31 mouse cellular contexts compared by ENCODE assay signal in genomic region chr7:27203730-27204449, GRCm38 (mm10). TPM values are rescaled to one million over a fixed set of nuclear protein-coding genes. Genes with fewer than 3 reads are reported as not detected.
DNase-seq lines count a peak whose midpoint lies in the region; ATAC-seq and TF ChIP-seq lines count a peak whose summit lies in the region.
"Had no signal": no experiment of that assay in that cellular context is flagged by ENCODE, and none has a peak within 500 bp of the region (broad histone marks: within the 10 kb centered on the region; RNA-seq: fewer than 3 reads in every experiment).

No protein-coding gene starts in this region.

- no peaks in the 10 kb centered on the region for H3K9me3 ChIP-seq in intestine, embryonic 16.5 days (ENCODE audit: control insufficient read depth, low read length)
- no peaks in the 10 kb centered on the region for H3K9me3 ChIP-seq in intestine, postnatal 0 days (ENCODE audit: control insufficient read depth)
- H3K9me3 ChIP-seq in kidney, embryonic 14.5 days (ENCODE audit: control insufficient read depth, low read length) = no peaks in the 10 kb centered on the region
- H3K9me3 ChIP-seq: forebrain, embryonic 10.5 days; G1E; heart, embryonic 13.5 days; hindbrain, embryonic 12.5 days; lung, embryonic 15.5 days; megakaryocyte, embryonic 14.5 days; midbrain, embryonic 15.5 days; neural tube, embryonic 12.5 days had no signal

- ATAC-seq in intestine, embryonic 16.5 days = 0 out of 2 replicates have a peak, but pooled peaks have one; percentile 21
- ATAC-seq in intestine, postnatal 0 days = no peak
- ATAC-seq in kidney, embryonic 14.5 days (ENCODE audit: low FRiP score, low TSS enrichment) = no peak
- ATAC-seq: forebrain, postnatal 0 days; midbrain, embryonic 15.5 days; Patski had no signal

- H3K4me1 ChIP-seq in intestine, embryonic 16.5 days (ENCODE audit: control insufficient read depth, insufficient read depth, low read length) = no peaks in the 10 kb centered on the region
- H3K4me1 ChIP-seq in intestine, postnatal 0 days (replicated peaks; ENCODE audit: control insufficient read depth, insufficient read depth, low read length) = peaks cover 4% of the 10 kb centered on the region; the same call in 1 of the 2 replicates
- no peaks in the 10 kb centered on the region for H3K4me1 ChIP-seq in kidney, embryonic 14.5 days (ENCODE audit: control insufficient read depth, insufficient read depth, low read length)
- H3K4me1 ChIP-seq: forebrain, embryonic 10.5 days; heart, embryonic 13.5 days; hindbrain, embryonic 12.5 days; lung, embryonic 15.5 days; midbrain, embryonic 15.5 days; neural tube, embryonic 12.5 days had no signal

- TF ChIP-seq CTCF in intestine, postnatal 0 days (IDR thresholded peaks at IDR 0.05; ENCODE audit: low read depth) = no peak

- no peak overlapping the region for H3K4me3 ChIP-seq in intestine, embryonic 16.5 days (ENCODE audit: low read length)
- no peak overlapping the region for H3K4me3 ChIP-seq in intestine, postnatal 0 days (ENCODE audit: low read depth, low read length)
- no peak overlapping the region for H3K4me3 ChIP-seq in kidney, embryonic 14.5 days (ENCODE audit: low read length)
- H3K4me3 ChIP-seq: forebrain, embryonic 10.5 days; heart, adult 2 months; heart, embryonic 13.5 days; hindbrain, embryonic 12.5 days; left cerebral cortex, adult 2 months; lung, embryonic 15.5 days; megakaryocyte, embryonic 14.5 days; midbrain, embryonic 15.5 days; neural tube, embryonic 12.5 days had no signal

- H3K27me3 ChIP-seq in intestine, embryonic 16.5 days (replicated peaks; ENCODE audit: control insufficient read depth, insufficient read depth, low read length) = no peaks in the 10 kb centered on the region
- H3K27me3 ChIP-seq in intestine, postnatal 0 days (replicated peaks; ENCODE audit: control insufficient read depth, insufficient read depth, low read length) = no peaks in the 10 kb centered on the region
- H3K27me3 ChIP-seq in kidney, embryonic 14.5 days (ENCODE audit: control insufficient read depth, insufficient read depth, low read length) = no peaks in the 10 kb centered on the region
- H3K27me3 ChIP-seq: CH12.LX; heart, embryonic 13.5 days; hindbrain, embryonic 12.5 days; lung, embryonic 15.5 days; megakaryocyte, embryonic 14.5 days; midbrain, embryonic 15.5 days; neural tube, embryonic 12.5 days; Patski had no signal

- DNase-seq in kidney, postnatal 25 days = peak; percentile 51 to 69
- peak; percentile 64 for DNase-seq in cerebellum, adult 9-10 months
- peak; percentile 64 to 73 for DNase-seq in cerebellum, postnatal 25 days
- DNase-seq in layer of hippocampus, adult 11-12 months (ENCODE audit: low spot score) = no peak
- DNase-seq: B cell, adult 2 months; forebrain, postnatal 0 days; gastrocnemius, postnatal 25 days; heart, adult 2 months; heart, postnatal 14 days; lung, postnatal 36 days; retina, postnatal 1 day; right cerebral cortex, postnatal 25 days; spleen, adult 18-20 months; thymus, postnatal 4 days had no signal

- no peak overlapping the region for H3K4me2 ChIP-seq in intestine, embryonic 16.5 days (ENCODE audit: low read depth, low read length)
- no peak overlapping the region for H3K4me2 ChIP-seq in intestine, postnatal 0 days (replicated peaks; ENCODE audit: low read depth)
- H3K4me2 ChIP-seq in kidney, embryonic 14.5 days (replicated peaks; ENCODE audit: low read depth, low read length) = no peak overlapping the region
- H3K4me2 ChIP-seq: heart, embryonic 13.5 days; hindbrain, embryonic 12.5 days; lung, embryonic 15.5 days; midbrain, embryonic 15.5 days; neural tube, embryonic 12.5 days had no signal

- no peak overlapping the region for H3K27ac ChIP-seq in intestine, embryonic 16.5 days (ENCODE audit: low read length)
- no peak overlapping the region for H3K27ac ChIP-seq in intestine, postnatal 0 days (ENCODE audit: low read depth, low read length)
- no peak overlapping the region for H3K27ac ChIP-seq in kidney, embryonic 14.5 days (ENCODE audit: low read depth, low read length)
- H3K27ac ChIP-seq: forebrain, embryonic 10.5 days; heart, adult 2 months; heart, embryonic 13.5 days; hindbrain, embryonic 12.5 days; left cerebral cortex, adult 2 months; liver, embryonic 14.5 days; lung, embryonic 15.5 days; midbrain, embryonic 15.5 days; neural tube, embryonic 12.5 days had no signal

- no peak overlapping the region for H3K9ac ChIP-seq in intestine, embryonic 16.5 days (ENCODE audit: low read depth, low read length)
- H3K9ac ChIP-seq in intestine, postnatal 0 days (ENCODE audit: low read depth, low read length) = no peak overlapping the region
- no peak overlapping the region for H3K9ac ChIP-seq in kidney, embryonic 14.5 days (ENCODE audit: low read depth, low read length)
- H3K9ac ChIP-seq: forebrain, postnatal 0 days; heart, embryonic 13.5 days; hindbrain, embryonic 12.5 days; liver, embryonic 14.5 days; lung, embryonic 15.5 days; midbrain, embryonic 15.5 days; neural tube, embryonic 12.5 days had no signal

- peaks cover 12% of the 10 kb centered on the region; the same call in 1 of the 2 replicates for H3K36me3 ChIP-seq in intestine, embryonic 16.5 days (ENCODE audit: control insufficient read depth, insufficient read depth, low read length)
- H3K36me3 ChIP-seq in intestine, postnatal 0 days (ENCODE audit: control insufficient read depth, insufficient read depth) = peaks cover 31% of the 10 kb centered on the region
- H3K36me3 ChIP-seq in kidney, embryonic 14.5 days (ENCODE audit: control insufficient read depth, insufficient read depth, low read length) = peaks cover 48% of the 10 kb centered on the region

- WGBS in intestine, embryonic 16.5 days = 90% methylated on average over 8 of the region's 8 CpGs
- WGBS in intestine, postnatal 0 days = 87% methylated on average over 8 of the region's 8 CpGs
- WGBS in kidney, embryonic 14.5 days = 96% methylated on average over 8 of the region's 8 CpGs

RNA-seq across cellular contexts. Expression of gene Snrpa, which starts 7.8 kb away (rescaled TPM):
- polyA plus RNA-seq in intestine, embryonic 16.5 days (2015; fragmentation: Nextera tagmentation; extraction: Ambion mirVana) = 227 and 251 TPM in 2 replicates
- polyA plus RNA-seq in intestine, postnatal 0 days (2015; fragmentation: Nextera tagmentation; extraction: Ambion mirVana) = 75.4 and 76.4 TPM in 2 replicates
- polyA plus RNA-seq in kidney, embryonic 14.5 days (2014; fragmentation: Nextera tagmentation; extraction: Ambion mirVana) = 322 and 327 TPM in 2 replicates

RNA-seq across cellular contexts. Expression of gene BC024978, which starts 8.3 kb away (rescaled TPM):
- polyA plus RNA-seq in intestine, embryonic 16.5 days (2015; fragmentation: Nextera tagmentation; extraction: Ambion mirVana) = 2.8 and 2.9 TPM in 2 replicates
- 1.9 and 2.4 TPM in 2 replicates for polyA plus RNA-seq in intestine, postnatal 0 days (2015; fragmentation: Nextera tagmentation; extraction: Ambion mirVana)
- 2.9 and 4.5 TPM in 2 replicates for polyA plus RNA-seq in kidney, embryonic 14.5 days (2014; fragmentation: Nextera tagmentation; extraction: Ambion mirVana)

RNA-seq across cellular contexts. Expression of gene Mia, which starts 22.9 kb away (rescaled TPM):
- polyA plus RNA-seq in intestine, embryonic 16.5 days (2015; fragmentation: Nextera tagmentation; extraction: Ambion mirVana) = 3.8 and 5.1 TPM in 2 replicates
- polyA plus RNA-seq in intestine, postnatal 0 days (2015; fragmentation: Nextera tagmentation; extraction: Ambion mirVana) = not detected in 2 replicates
- 24.5 and 30.8 TPM in 2 replicates for polyA plus RNA-seq in kidney, embryonic 14.5 days (2014; fragmentation: Nextera tagmentation; extraction: Ambion mirVana)
- polyA plus RNA-seq: Patski had no signal

RNA-seq across cellular contexts. Expression of gene Gm21983, which starts 23.0 kb away (rescaled TPM):
- polyA plus RNA-seq in intestine, embryonic 16.5 days (2015; fragmentation: Nextera tagmentation; extraction: Ambion mirVana) = not detected in 2 replicates
- polyA plus RNA-seq in intestine, postnatal 0 days (2015; fragmentation: Nextera tagmentation; extraction: Ambion mirVana) = 0.22 TPM in 1 of 2 replicates, not detected in the other
- not detected in 2 replicates for polyA plus RNA-seq in kidney, embryonic 14.5 days (2014; fragmentation: Nextera tagmentation; extraction: Ambion mirVana)
- polyA plus RNA-seq: embryonic facial prominence, embryonic 11.5 days; forebrain, embryonic 10.5 days; forebrain, postnatal 0 days; G1E; heart, adult 2 months; large intestine, adult 2 months; Patski had no signal

RNA-seq across cellular contexts. Expression of gene Itpkc, which starts 24.6 kb away (rescaled TPM):
- 8.3 and 9.5 TPM in 2 replicates for polyA plus RNA-seq in intestine, embryonic 16.5 days (2015; fragmentation: Nextera tagmentation; extraction: Ambion mirVana)
- 8.6 and 9.0 TPM in 2 replicates for polyA plus RNA-seq in intestine, postnatal 0 days (2015; fragmentation: Nextera tagmentation; extraction: Ambion mirVana)
- polyA plus RNA-seq in kidney, embryonic 14.5 days (2014; fragmentation: Nextera tagmentation; extraction: Ambion mirVana) = 4.2 and 5.2 TPM in 2 replicates
